Mouse (Mus musculus) left cerebral cortex, adult 2 months (tissue): ENCODE data around the gene Gstk1. TPM values are rescaled to one million over a fixed set of nuclear protein-coding genes. Genes with fewer than 3 reads are reported as not detected.

Experiments
- DNase-seq, 2 experiments: peaks; one replicate each; pipeline ENCODE4 v3.0.0; 2021 to 2022; ENCODE audit warnings: low spot score in 2 of 2, mixed read lengths in 1 of 2; ENCODE audit errors: extremely low spot score in 1 of 2
- H3K27ac ChIP-seq: fragments of 200-600 bp; 2 replicates; pipeline ENCODE4 v1.8.1; 2022
- H3K4me3 ChIP-seq: fragments of 200-600 bp; 2 replicates; pipeline ENCODE4 v1.8.1; 2022
- CTCF ChIP-seq: fragments of 200-600 bp; IDR thresholded peaks from 2 replicates; pipeline ENCODE4 v1.8.1; 2022; ENCODE audit warnings: antibody characterized with exemption, mild to moderate bottlenecking, moderate library complexity
- intact Hi-C: fragments of 180-260 bp; cut with DNase I; formaldehyde crosslinking; loops from one replicate; pipeline ENCODE4 v1.15.1; 2025
- total RNA-seq, 2 experiments: library from RNA; stranded (reverse); gene quantifications; 2 replicates each; pipeline ENCODE4 v1.2.3; 2021

Gene Gstk1
- total RNA-seq, 2 experiments from 2014 or later, result 9.0 to 10.0 TPM

DNA sequence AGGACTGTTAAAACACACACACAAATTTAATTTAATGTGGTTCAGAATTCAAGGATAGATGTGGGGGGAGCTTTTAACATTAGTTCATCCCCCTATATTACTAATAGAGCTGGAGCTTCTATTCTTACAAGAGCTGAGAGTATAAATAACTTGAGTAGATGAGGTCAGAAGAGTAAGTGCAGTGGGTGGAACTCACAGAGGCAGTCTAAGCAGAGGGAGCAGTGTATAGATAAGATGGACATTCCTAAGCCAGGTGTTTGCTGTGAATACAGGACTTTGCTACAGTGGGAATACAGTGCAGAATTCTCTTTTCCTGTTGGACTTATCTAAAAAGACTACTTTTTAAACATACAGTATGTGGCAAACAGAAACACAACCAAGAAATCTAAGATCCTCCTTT lies 25.1 kb downstream of the Gstk1 start:
- intact Hi-C loops, result loop anchor here (10.0 kb wide), 1 partner anchor 404 kb away; no protein-coding TSS in a partner anchor
- no peak for DNase-seq
- Histone ChIP-seq H3K27ac (no peak overlapping the region), H3K4me3 (no peak overlapping the region)
- TF ChIP-seq CTCF, result no peak

GRCm38 (mm10) chr6:42276151-42276550 lies 30.4 kb downstream of the Gstk1 start:
- DNase-seq, result no peak
- intact Hi-C loops, result loop anchor here (10.0 kb wide), 1 partner anchor 399 kb away; no protein-coding TSS in a partner anchor
- Histone ChIP-seq H3K27ac (no peak overlapping the region), H3K4me3 (no peak overlapping the region)
- TF ChIP-seq CTCF, result no peak

GRCm38 (mm10) chr6:42282865-42283528 lies 37.3 kb downstream of the Gstk1 start:
- intact Hi-C loops, result no loop called here
- Histone ChIP-seq H3K27ac (no peak overlapping the region), H3K4me3 (no peak overlapping the region)
- no peak for TF ChIP-seq CTCF
- no peak for DNase-seq

DNA sequence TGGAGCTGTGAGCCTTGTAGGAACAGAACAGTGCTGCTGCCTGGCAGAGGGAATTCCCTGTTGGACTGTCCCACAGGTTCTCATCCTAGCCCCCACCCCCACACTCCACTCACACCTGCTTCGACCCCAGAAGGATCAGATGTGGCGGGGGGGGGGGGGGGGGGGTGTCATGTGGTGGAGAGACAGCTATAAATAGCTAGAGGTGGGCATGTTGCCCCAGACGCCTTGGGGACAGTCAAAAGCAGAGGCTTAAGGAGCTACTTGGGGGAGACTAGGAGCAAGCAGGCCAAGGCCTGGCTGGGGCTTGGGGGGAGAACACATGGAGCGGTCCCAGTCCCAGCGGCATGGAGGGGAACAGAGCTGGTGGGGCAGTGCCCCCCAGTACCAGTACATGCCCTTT lies 40.7 kb downstream of the Gstk1 start, which contains the start of gene Clcn1:
TSS of gene Clcn1 (plus strand) at position 238 of the 400 bp plus-strand sequence.
- intact Hi-C loops, result no loop called here
- no peak for TF ChIP-seq CTCF
- Histone ChIP-seq H3K4me3 (no peak within 1 kb of the TSS), H3K27ac (no peak within 1 kb of the TSS)
- no peak for DNase-seq

DNA sequence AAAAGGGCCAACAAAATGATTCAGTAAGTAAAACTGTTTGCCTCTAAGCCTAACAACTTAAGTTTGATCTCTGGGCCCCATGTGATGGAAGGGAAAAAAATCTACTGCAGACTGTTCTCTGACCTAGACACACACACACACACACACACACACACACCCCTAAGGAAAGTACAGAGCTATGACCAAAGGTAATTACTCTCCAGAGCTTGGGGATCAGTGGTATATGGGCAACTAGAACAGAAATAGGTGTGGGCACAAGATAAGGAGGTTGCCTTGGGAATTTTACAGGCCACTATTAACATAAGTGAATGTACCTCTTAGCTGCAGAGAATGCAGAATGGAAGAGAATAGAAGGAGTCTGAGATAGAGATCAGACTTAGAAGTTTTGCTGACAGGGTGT lies 41.8 kb downstream of the Gstk1 start:
- Histone ChIP-seq H3K27ac (no peak overlapping the region), H3K4me3 (no peak overlapping the region)
- no peak for DNase-seq
- intact Hi-C loops, result no loop called here
- TF ChIP-seq CTCF, result no peak

DNA sequence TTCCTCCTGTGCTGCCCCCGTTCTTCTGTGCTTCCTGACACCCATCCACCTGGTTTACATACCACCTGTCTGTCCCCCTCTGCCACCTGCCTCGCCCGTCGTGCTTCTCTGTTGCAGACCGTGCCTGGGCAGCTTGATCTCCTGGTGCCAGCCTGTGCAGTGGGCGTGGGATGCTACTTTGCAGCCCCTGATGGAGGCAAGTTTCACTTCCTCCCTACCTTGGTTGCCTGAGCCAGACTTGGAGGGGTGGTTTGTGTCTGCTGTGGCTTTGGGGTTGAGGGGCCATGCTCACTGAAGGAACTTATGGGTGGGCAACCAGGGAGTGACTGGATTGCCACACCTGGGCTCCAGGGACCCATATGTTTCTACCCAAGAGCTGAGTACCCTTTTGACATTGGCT lies 47.6 kb downstream of the Gstk1 start:
- intact Hi-C loops, result no loop called here
- Histone ChIP-seq H3K4me3 (no peak overlapping the region), H3K27ac (no peak overlapping the region)
- TF ChIP-seq CTCF, result no peak
- no peak for DNase-seq

GRCm38 (mm10) chr6:42295549-42296094 lies 49.9 kb downstream of the Gstk1 start:
- DNase-seq, result no peak
- no peak overlapping the region for H3K4me3 ChIP-seq
- intact Hi-C loops, result no loop called here
- no peak for TF ChIP-seq CTCF
- H3K27ac ChIP-seq, result no peak overlapping the region

GRCm38 (mm10) chr6:42299362-42299761 lies 53.6 kb downstream of the Gstk1 start:
- no peak for TF ChIP-seq CTCF
- Histone ChIP-seq H3K27ac (no peak overlapping the region), H3K4me3 (no peak overlapping the region)
- no peak for DNase-seq
- intact Hi-C loops, result no loop called here

Other genes with a start within 250 kb of the Gstk1 start
- gene Sva, start 207.5 kb upstream of the Gstk1 start, total RNA-seq, result not detected
- gene Tas2r139, start 105.0 kb upstream of the Gstk1 start, total RNA-seq, result not detected
- gene Tas2r144, start 30.6 kb upstream of the Gstk1 start, total RNA-seq, result not detected
- gene Tmem139, start 16.0 kb downstream of the Gstk1 start, total RNA-seq, result not detected
- gene Casp2, start 19.1 kb downstream of the Gstk1 start, total RNA-seq, result 10 to 100 TPM; 19.7 to 28.1 TPM
- gene Clcn1, start 40.8 kb downstream of the Gstk1 start, total RNA-seq, result 1 to 10 TPM; 5.3 to 6.4 TPM
- 100 to 1,000 TPM; 111 TPM for gene Fam131b, start 78.7 kb downstream of the Gstk1 start, total RNA-seq
- gene Zyx, start 103.7 kb downstream of the Gstk1 start, total RNA-seq, result 10 to 100 TPM; 47.6 to 47.8 TPM
- gene Epha1, start 127.3 kb downstream of the Gstk1 start, total RNA-seq, result under 1 TPM; 0.12 to 0.29 TPM
- not detected for gene Tas2r143, start 154.3 kb downstream of the Gstk1 start, total RNA-seq
- gene Tas2r135, start 159.5 kb downstream of the Gstk1 start, total RNA-seq, result not detected
- gene Tas2r126, start 188.6 kb downstream of the Gstk1 start, total RNA-seq, result not detected
- not detected for gene Olfr458, start 219.3 kb downstream of the Gstk1 start, total RNA-seq
- gene Olfr457, start 230.4 kb downstream of the Gstk1 start, total RNA-seq, result not detected
- not detected for gene Olfr456, start 241.3 kb downstream of the Gstk1 start, total RNA-seq